Mouse (Mus musculus): Measurements from ENCODE around the gene Rnf115.

The Rnf115 gene

DNA sequence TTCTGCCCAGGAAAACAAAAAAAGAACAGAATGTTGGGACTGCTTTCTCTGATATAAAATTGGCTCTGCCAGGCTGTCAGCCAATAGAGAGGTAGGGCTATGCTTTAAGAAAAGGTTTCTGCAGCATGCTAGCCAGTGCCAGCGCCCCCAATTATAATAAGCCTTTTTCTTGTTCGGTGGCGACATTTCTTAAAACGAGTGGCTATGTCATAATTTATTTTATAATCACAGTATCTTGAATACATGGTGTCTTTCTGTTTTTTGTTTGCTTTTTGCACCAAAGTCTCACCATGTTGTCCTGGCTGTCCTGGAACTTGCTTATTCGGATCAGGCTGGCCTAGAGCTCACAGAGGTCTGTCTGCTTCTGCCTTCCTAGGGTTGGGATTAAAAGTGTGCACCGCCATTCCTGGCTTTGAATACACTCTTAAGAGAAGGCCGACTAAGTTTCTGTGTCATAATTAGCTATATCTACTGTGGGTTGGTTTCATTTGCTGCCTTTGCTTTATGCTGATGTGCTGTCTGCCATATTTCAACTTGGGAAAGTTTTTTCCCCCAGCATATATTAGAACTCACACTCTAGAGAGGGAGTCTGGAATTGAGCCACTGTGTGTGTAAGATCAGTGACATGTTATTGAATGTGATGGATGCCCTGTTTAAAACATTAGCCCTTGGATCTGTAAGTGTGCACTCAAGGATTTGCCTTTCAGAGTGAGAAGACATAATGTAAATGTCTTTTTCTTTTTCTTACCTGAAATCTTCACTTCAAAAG is 1.4 kb downstream of the Rnf115 start:
- ChIA-PET POLR2A (interaction anchor here in 3 of 4 experiments (0.5 to 1.8 kb wide), 6 partner anchors 9 to 173 kb away, joined by 3 to 7 read pairs (median 4); partner anchors contain the start of genes Nudt17 (in 1 of the 3) and Pias3 (in 1 of the 3)), CTCF (interaction anchor here in 3 of 4 experiments (0.6 to 1.8 kb wide), 5 partner anchors 24 to 536 kb away, joined by 3 to 6 read pairs (median 4); no protein-coding TSS in a partner anchor)

DNA sequence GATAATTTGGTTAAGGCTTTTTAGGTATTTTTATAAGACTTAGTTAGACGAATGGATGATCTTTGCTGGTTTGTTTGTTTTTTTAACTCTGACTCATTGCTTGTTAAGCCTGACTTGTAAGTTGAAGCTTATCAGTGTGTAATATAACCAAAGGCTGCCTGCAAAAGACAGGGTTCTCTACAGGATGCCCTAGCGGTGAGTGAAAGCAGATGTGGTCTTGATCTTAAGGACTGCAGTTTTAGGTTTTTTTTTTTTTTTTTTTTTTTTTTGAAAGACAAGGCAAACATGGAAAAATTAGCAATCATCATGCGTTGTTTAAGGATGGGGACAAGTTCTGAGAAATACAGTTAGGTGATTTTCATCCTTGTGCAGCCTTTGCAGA is 1.9 kb downstream of the Rnf115 start:
- CTCF ChIA-PET, result interaction anchor here in 2 of 4 experiments (0.6 to 1.8 kb wide), 3 partner anchors 24 to 537 kb away, joined by 3 to 6 read pairs (median 4); no protein-coding TSS in a partner anchor

DNA sequence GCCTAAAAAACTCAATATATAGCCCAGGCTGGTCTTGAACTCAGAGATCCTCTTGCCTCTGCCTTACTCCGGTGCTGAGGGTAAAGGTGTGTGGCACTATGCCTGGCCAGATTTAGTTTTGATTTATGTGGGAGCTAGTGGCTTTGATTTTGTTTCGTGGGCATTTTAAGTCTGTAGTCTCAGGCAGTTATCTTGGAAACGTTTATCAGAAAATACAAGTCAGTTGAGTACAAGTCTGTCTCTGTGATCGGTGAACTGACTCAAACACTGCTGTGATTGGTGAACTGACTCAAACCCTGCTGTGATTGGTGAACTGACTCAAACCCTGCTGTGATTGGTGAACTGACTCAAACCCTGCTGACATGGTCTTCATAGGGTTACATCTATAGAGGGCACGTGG is 3.3 kb downstream of the Rnf115 start:
- POLR2A ChIA-PET, result interaction anchor here in 2 of 4 experiments (0.9 to 1.1 kb wide), 3 partner anchors 10 to 567 kb away, joined by 3 to 4 read pairs (median 3); partner anchors contain the start of genes Bcl9 (in 1 of the 2) and Rbm8a (in 1 of the 2)
- CTCF ChIA-PET, result interaction anchor here in 2 of 4 experiments (0.7 to 1.8 kb wide), 3 partner anchors 26 to 56 kb away, joined by 3 to 6 read pairs (median 4); no protein-coding TSS in a partner anchor

More for the DNA sequence above, 1.9 kb downstream of the Rnf115 start:
- POLR2A ChIA-PET, result interaction anchor here in 2 of 4 experiments (0.5 to 1.8 kb wide), 5 partner anchors 21 to 173 kb away, joined by 3 to 7 read pairs (median 4); partner anchors contain the start of genes Nudt17 (in 1 of the 2) and Pias3 (in 1 of the 2)

DNA sequence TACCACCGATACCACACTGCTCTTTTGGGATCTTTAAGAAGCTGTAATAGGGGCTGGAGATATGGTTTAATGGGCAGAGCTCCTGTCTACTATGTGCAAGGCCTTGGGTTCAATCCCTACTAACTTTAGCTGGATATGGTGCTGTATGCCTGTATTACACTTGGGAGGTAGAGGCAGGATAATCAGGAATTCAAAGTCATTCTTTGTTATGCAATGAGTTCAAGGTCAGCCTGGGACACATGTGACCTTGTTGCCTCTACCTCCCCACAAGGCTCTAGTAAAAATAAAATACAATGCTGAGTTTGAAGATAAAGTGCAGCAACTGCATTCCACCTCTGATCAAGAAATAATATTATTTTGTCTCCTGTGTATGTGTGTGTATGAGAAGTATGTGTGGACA is 6.5 kb downstream of the Rnf115 start:
- ChIA-PET CTCF (interaction anchor here in 2 of 4 experiments (1.0 to 1.5 kb wide), 2 partner anchors 29 to 79 kb away, joined by 3 to 4 read pairs; no protein-coding TSS in a partner anchor), POLR2A (interaction anchor here in 3 of 4 experiments (0.6 to 2.6 kb wide), 9 partner anchors 15 to 970 kb away, joined by 3 to 8 read pairs (median 3); partner anchors contain the start of genes Pias3 (in 1 of the 3) and Rbm8a (in 1 of the 3))

DNA sequence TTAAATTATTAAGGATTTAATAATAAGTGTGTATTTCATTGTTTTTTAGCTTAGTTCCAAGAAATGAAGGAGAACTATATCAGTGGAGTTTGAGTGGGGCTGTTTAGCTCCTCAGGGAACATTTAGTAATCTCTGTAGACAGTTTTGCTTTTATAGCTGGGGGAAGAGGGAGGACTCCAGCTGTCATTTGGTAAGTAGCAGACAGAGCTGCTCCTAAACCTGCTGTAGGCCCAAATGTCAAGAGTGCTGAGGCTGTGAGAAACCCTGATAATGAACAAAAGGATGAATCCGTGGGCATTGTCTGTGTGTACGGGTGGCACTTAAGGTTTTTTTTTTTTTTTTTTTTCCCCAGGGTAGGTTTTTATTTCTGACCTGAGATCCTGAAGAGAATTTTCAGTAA is 7.7 kb downstream of the Rnf115 start:
- ChIA-PET CTCF (interaction anchor here in 3 of 4 experiments (0.6 to 1.5 kb wide), 6 partner anchors 25 to 657 kb away, joined by 3 to 8 read pairs (median 4); partner anchors contain the start of gene Itga10 (in 1 of the 3)), POLR2A (interaction anchor here in 3 of 4 experiments (0.6 to 1.9 kb wide), 12 partner anchors 11 to 315 kb away, joined by 3 to 5 read pairs (median 3); no protein-coding TSS in a partner anchor)

DNA sequence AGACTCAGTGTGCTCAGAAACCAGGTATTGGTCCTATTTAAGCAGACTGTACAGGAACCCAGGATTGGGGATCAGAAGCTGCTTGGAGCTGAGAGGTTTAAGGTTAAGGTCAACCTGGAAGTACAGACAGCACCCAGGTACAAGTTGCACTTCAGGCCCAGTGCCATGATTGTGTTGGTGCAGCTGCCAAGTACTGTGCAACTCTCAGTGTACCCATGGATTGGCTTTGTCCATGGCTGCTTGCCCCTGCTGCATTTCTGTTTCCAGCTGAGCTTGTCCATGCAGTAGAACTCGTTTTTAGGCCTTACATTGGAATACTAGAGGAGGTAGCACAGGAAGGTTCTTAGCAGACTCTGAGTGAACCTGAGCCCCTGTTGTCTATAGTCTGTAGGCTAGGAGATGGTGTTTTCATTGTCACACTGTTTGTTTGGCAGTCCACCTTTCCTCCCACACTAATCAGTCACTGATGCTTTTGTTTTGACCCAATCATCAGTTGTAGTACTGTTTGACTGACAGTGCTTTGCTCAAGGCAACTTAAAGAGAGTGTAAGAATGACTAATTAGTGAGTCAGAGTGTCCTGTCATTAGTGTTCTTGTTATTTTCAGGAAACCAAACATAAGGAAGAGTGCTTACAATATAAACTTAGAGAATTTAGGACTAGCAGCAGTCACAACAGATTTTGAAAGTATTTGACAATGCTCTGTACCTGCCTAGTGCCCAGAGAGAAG is 9.7 kb downstream of the Rnf115 start:
- ChIA-PET CTCF (interaction anchor here in 2 of 4 experiments (0.7 to 1.1 kb wide), 2 partner anchors 16 to 38 kb away, joined by 3 read pairs; no protein-coding TSS in a partner anchor), POLR2A (interaction anchor here in 3 of 4 experiments (0.6 to 2.0 kb wide), 7 partner anchors 9 to 143 kb away, joined by 3 to 6 read pairs (median 3); partner anchors contain the start of genes Polr3c (in 1 of the 3), Polr3gl (in 1 of the 3) and Rnf115 (in 1 of the 3))

DNA sequence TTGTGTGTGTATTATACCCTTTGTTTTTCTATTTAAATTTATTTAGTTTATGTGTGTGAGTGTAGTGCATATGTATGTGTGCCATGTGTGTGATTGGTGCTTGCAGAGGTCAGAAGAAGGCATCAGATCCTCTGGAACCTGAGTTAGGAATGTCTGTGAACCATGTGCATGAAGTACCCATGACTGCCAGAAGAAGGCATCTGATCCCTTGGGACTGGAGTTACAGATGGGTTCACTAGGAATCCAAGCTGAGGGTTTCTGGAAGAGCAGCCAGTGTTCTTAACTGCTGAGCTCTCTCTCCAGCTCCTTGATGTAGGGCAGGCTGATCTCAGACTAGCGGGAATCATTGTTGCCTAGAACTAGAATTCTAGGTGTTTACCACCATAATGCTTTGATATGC is 10.5 kb downstream of the Rnf115 start:
- ChIA-PET POLR2A (interaction anchor here in 3 of 4 experiments (0.6 to 2.0 kb wide), 8 partner anchors 8 to 144 kb away, joined by 3 to 6 read pairs (median 3); partner anchors contain the start of gene Polr3gl (in 1 of the 3)), CTCF (interaction anchor here in 2 of 4 experiments (0.7 to 1.1 kb wide), 2 partner anchors 15 to 38 kb away, joined by 3 read pairs; no protein-coding TSS in a partner anchor)

DNA sequence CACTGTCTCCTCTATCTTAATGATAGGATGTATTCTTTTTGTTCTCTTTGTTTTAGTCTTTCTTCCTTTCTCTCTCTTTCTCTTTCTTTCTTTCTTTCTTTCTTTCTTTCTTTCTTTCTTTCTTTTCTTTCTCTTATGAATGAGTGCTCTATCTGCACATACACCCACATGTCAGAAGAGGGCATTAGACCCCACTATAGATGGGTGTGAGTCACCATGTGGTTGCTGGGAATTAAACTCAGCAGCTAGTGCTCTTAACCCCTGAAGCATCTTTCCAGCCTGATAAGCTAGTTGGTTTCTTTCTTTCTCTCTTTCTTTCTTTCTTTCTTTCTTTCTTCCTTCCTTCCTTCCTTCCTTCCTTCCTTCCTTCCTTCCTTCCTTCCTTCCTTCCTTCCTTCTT is 12.8 kb downstream of the Rnf115 start:
- CTCF ChIA-PET, result interaction anchor here in 2 of 4 experiments (0.5 to 0.8 kb wide), 6 partner anchors 80 to 549 kb away, joined by 3 to 6 read pairs (median 3); no protein-coding TSS in a partner anchor
- POLR2A ChIA-PET, result interaction anchor here in 2 of 4 experiments (0.9 to 1.6 kb wide), 5 partner anchors 10 to 171 kb away, joined by 3 to 7 read pairs (median 3); no protein-coding TSS in a partner anchor

DNA sequence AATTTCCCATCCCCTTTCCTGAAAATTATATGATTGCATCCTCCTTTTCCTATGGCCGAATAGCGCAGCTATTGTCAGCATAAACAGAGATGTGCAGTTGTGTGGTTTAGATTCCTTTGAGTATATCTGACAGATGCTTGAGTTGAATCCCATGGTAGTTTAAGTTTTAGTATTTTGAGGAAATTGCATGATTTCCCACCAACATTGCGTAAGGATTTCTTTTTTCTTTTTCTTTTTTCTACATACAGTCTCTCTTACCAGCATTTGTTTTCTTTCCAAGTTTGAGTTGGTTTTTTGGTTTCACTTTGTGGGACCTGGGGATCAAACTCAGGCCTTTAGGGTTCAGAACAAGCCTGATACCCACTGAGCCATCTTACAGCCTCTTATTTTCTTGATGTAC is 16.9 kb downstream of the Rnf115 start:
- CTCF ChIA-PET, result no interaction called here
- POLR2A ChIA-PET, result no interaction called here

DNA sequence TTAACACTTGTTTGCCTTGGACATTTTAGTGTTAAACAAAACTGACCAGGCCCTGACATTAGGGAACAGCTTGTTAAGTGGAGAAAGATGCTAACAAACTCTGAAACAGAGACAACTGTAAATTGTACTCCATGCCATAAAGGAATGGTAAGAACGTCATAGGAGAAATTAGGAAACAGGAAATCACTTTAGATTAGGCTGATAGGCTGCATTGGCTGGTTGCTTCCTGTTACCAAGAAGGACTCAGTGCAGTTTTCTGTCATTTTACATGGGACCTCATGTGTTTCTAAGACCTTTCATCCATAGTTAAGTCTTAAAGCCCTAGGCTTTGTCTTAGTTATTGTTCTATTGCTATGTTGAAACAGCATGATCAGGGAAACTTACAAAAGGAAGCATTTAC is 19.4 kb downstream of the Rnf115 start:
- ChIA-PET CTCF (no interaction called here), POLR2A (interaction anchor here in 2 of 4 experiments (1.1 to 2.0 kb wide), 3 partner anchors 9 to 66 kb away, joined by 3 to 4 read pairs (median 3); no protein-coding TSS in a partner anchor)

DNA sequence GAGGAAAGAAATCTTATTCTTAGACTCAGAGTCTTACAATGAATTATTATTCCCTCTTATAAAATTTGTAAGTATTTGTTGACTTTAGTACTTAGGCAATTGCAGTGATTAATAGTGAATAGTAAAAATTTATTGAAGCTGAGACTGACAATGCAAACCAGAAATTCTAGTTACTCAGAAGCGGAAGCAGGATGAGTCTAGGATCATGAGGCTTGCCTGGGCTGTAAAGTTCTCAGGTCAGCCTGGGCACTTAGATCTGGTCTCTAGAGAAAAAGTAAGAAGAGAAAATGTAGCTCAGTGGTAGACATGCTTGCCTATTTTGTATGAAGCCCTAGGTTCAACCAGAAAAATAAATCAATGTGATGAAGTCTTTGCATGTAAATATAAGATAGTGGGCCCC is 28.5 kb downstream of the Rnf115 start:
- POLR2A ChIA-PET, result interaction anchor here in 1 of 4 experiments (1.4 kb wide), 1 partner anchor 13 kb away, joined by 3 read pairs; no protein-coding TSS in a partner anchor
- CTCF ChIA-PET, result interaction anchor here in 1 of 4 experiments (0.5 kb wide), 1 partner anchor 180 kb away, joined by 3 read pairs; no protein-coding TSS in a partner anchor

DNA sequence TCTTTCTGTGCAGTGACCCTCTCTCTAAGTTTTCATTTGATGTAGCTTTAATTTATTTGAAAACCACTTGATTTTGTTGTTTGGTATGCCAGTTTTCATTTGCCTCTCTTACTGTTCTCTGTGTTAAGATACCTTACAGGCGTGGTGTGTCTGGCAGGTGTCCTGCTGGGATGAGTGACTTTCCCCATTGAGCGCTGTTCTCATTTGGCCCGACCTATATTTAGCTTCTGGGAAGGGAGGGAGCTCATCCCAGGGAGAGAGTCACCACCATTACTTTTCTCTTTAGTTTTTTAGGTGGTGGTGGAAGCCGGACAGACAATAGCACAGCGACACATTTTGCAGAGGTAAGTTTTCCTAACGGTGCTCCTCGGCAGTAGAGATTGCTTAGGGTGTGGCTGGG is 30.2 kb downstream of the Rnf115 start:
- ChIA-PET CTCF (interaction anchor here in 3 of 4 experiments (0.7 to 0.9 kb wide), 3 partner anchors 17 to 59 kb away, joined by 3 to 4 read pairs (median 3); no protein-coding TSS in a partner anchor), POLR2A (interaction anchor here in 2 of 4 experiments (0.6 to 1.5 kb wide), 8 partner anchors 10 to 51 kb away, joined by 3 to 5 read pairs (median 3); no protein-coding TSS in a partner anchor)

DNA sequence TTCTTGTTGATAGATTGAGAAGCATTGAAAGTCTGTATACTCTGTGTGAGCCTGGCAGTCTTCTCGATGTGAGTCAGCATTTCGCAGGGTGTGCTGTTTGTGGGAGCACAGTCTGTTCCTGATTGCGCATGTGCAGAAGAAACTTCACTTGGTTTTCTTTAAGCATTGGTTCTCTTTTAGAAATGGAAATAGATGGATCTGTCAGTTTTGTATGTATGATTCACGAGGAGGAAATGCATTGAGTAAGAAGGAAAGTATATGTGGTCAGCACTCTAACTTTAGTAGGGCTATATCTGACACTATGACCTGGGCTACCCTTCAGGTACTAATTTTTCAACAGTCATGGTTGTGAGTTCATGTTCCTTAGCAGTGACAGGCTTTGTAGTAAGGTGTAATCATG is 32.2 kb downstream of the Rnf115 start:
- CTCF ChIA-PET, result no interaction called here
- POLR2A ChIA-PET, result no interaction called here

DNA sequence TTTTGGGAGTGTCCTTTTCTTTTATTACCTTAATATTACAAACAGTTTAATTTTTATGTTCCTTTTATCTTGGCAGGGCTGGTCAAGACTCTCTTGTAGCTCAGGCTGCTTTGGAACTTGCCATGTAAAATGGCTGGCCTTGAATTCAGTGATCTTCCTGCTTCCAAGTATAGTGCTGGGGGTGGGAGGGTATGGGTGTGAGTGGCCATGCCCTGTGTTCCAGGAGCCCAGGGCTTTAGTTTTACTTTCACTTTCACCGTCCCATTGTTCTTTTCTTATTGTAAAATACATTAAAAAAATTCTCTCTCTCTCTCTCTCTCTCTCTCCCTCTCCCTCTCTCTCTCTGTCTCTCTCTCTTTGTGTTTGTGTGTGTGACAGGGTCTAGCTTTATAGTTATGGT is 37.1 kb downstream of the Rnf115 start:
- ChIA-PET POLR2A (interaction anchor here in 2 of 4 experiments (0.6 to 3.0 kb wide), 6 partner anchors 10 to 119 kb away, joined by 3 to 23 read pairs (median 3); partner anchors contain the start of gene Itga10 (in 1 of the 2)), CTCF (interaction anchor here in 1 of 4 experiments (0.6 kb wide), 1 partner anchor 10 kb away, joined by 3 read pairs; no protein-coding TSS in a partner anchor)

DNA sequence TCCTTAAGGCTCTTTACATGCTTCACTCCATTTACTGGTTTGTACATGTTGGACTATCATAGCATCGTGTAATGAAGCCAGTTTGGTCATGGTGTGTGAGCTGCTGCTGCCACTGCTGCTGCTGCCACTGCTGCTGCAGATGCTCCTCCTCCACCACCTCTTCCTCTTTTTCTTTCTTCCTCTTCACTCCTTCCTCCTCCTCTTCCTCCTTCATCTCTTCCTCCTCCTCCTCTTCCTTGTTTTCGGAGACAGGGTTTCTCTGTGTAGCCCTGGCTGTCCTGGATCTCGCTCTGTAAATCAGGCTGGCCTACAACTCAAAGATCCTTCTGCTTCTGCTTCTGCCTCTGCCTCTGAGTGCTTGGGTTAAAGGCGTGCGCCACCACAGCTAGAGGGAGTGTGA is 42.5 kb downstream of the Rnf115 start:
- ChIA-PET CTCF (interaction anchor here in 2 of 4 experiments (0.5 to 1.0 kb wide), 2 partner anchors 43 to 1388 kb away, joined by 3 read pairs; no protein-coding TSS in a partner anchor), POLR2A (interaction anchor here in 2 of 4 experiments (1.3 to 1.6 kb wide), 2 partner anchors 9 to 31 kb away, joined by 3 read pairs; no protein-coding TSS in a partner anchor)

DNA sequence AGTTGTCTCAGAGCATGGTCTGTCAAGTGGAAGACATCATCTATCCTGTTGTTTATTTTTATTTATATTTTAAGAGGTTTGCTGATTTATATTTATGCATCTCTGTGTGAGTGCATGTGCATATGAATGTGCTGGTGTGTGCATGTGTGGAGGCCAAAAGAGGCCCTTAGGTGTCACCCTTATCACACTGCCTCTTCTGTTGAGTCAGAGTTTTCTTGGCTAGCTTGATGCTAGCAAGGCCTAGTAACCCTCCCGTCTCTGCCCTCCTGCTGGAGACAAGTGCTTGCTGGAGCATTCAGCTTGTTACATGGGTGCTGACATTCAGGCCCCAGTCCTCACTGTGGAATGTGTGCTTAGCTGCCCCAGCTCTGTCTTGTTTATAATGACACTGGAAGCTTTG is 45.5 kb downstream of the Rnf115 start:
- ChIA-PET POLR2A (interaction anchor here in 2 of 4 experiments (0.6 to 5.0 kb wide), 8 partner anchors 9 to 143 kb away, joined by 3 to 23 read pairs (median 4); partner anchors contain the start of genes Polr3c (in 1 of the 2), Rbm8a (in 1 of the 2) and Rnf115 (in 1 of the 2)), CTCF (interaction anchor here in 2 of 4 experiments (0.7 to 1.5 kb wide), 3 partner anchors 40 to 163 kb away, joined by 3 to 4 read pairs (median 3); no protein-coding TSS in a partner anchor)

DNA sequence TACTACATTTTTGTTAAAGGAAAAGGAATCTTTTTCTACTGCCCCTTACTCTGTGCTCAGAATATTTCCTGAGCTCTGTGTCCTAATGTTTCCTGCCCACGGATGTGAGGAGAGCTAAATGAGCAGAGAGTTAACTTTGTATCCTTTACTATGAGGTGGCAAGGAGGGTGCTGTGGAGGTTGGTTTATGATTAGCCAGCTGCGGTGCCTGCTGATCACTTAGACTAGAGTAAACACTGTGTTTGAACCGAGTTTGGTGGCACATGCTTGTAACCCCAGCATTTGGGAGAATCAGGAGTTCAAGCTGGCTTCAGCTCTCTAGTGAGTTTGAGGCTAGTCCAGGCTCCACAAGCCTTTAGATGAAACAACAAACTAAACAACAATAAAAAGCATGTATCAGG is 49.7 kb downstream of the Rnf115 start:
- ChIA-PET POLR2A (interaction anchor here in 1 of 4 experiments (0.8 kb wide), 1 partner anchor 11 kb away, joined by 3 read pairs; no protein-coding TSS in a partner anchor), CTCF (interaction anchor here in 1 of 4 experiments (0.7 kb wide), 1 partner anchor 110 kb away, joined by 4 read pairs; no protein-coding TSS in a partner anchor)

Measured in embryonic stem cell, embryonic (primary cell).